ENCODE assay signal across 19 mouse cellular contexts in the genomic region with DNA sequence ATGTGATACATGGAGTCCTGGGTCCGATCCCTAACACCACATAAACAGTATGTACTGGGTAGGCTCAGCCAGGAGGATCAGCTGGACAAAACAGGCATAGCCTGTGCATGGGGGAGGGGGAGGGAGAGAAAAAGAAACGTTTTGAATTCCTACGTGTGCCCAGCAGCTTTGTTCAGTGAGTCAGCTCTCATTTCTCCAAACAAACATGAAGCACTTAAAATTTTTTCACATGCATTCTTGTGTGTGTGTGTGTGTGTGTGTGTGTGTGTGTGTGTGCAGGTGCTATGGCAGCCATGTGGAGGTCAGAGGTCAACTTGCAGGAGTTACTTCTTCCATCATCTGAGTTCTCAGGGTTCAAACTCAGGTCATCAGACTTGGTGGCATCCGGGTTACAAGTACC. TPM values are rescaled to one million over a fixed set of nuclear protein-coding genes. Genes with fewer than 3 reads are reported as not detected.
DNase-seq lines count a peak whose midpoint lies in the region; TF ChIP-seq lines count a peak whose summit lies in the region.
"Had no signal": no experiment of that assay in that cellular context is flagged by ENCODE, and none has a peak within 500 bp of the region (broad histone marks: within the 10 kb centered on the region; RNA-seq: fewer than 3 reads in every experiment).

No protein-coding gene starts in this region.

- H3K27me3 ChIP-seq in kidney, adult 2 months (replicated peaks; ENCODE audit: control insufficient read depth, insufficient read depth, low read length), result no peaks in the 10 kb centered on the region
- H3K27me3 ChIP-seq in midbrain, embryonic 10.5 days (ENCODE audit: low read depth, poor library complexity, severe bottlenecking), result no peaks in the 10 kb centered on the region
- H3K27me3 ChIP-seq: hindbrain, embryonic 15.5 days; limb, embryonic 12.5 days; liver, embryonic 15.5 days had no signal

- H3K36me3 ChIP-seq in kidney, adult 2 months (ENCODE audit: control insufficient read depth, insufficient read depth, low read length), result no peaks in the 10 kb centered on the region
- no peaks in the 10 kb centered on the region for H3K36me3 ChIP-seq in midbrain, embryonic 10.5 days
- H3K36me3 ChIP-seq: forebrain, embryonic 10.5 days; hindbrain, embryonic 15.5 days; limb, embryonic 12.5 days; liver, embryonic 15.5 days had no signal

- TF ChIP-seq POLR2A in kidney, adult 2 months (IDR thresholded peaks at IDR 0.05; ENCODE audit: low read depth, low read length), result no peak

- H3K4me3 ChIP-seq in kidney, adult 2 months (ENCODE audit: insufficient read depth, low read depth, low read length), result no peak overlapping the region
- H3K4me3 ChIP-seq in midbrain, embryonic 10.5 days, result no peak overlapping the region
- H3K4me3 ChIP-seq: forebrain, embryonic 10.5 days; hindbrain, embryonic 15.5 days; limb, embryonic 12.5 days; liver, embryonic 15.5 days; megakaryocyte, embryonic 14.5 days had no signal

- DNase-seq in kidney, adult 2 months, result peak; percentile 5
- DNase-seq in kidney, postnatal 10 days, result no peak
- DNase-seq in fibroblast of lung, adult 2 months (ENCODE audit: low read depth), result peak; percentile 44
- DNase-seq in lung, postnatal 14 days, result peak; percentile 41
- DNase-seq in left cerebral cortex, postnatal 36 days (ENCODE audit: low spot score in 2 of 2), result no peak
- no peak for DNase-seq in midbrain, embryonic 10.5 days (ENCODE audit: low spot score)
- no peak for DNase-seq in cerebellum, postnatal 10 days
- DNase-seq: B cell, adult 2 months; cerebellum, postnatal 14 days; gastrocnemius, postnatal 14 days; kidney, adult 11 months; kidney, postnatal 14 days; right cerebral cortex, adult 18-20 months; thymus, postnatal 14 days had no signal

- intact Hi-C loops in left cerebral cortex, postnatal 36 days (cut with DNase I), result loop anchor here (5.0 kb wide), 2 partner anchors 218 to 488 kb away; no protein-coding TSS in a partner anchor

- H3K27ac ChIP-seq in kidney, adult 2 months (ENCODE audit: insufficient read depth, low read depth, low read length), result no peak overlapping the region
- H3K27ac ChIP-seq in midbrain, embryonic 10.5 days (replicated peaks), result no peak overlapping the region
- H3K27ac ChIP-seq: forebrain, embryonic 10.5 days; hindbrain, embryonic 15.5 days; limb, embryonic 12.5 days; liver, embryonic 15.5 days had no signal

- H3K9me3 ChIP-seq in midbrain, embryonic 10.5 days (replicated peaks), result no peaks in the 10 kb centered on the region
- H3K9me3 ChIP-seq: forebrain, embryonic 10.5 days; hindbrain, embryonic 15.5 days; limb, embryonic 12.5 days; liver, embryonic 15.5 days; megakaryocyte, embryonic 14.5 days had no signal

- H3K4me1 ChIP-seq in kidney, adult 2 months (ENCODE audit: control insufficient read depth, insufficient read depth, low read length), result no peaks in the 10 kb centered on the region
- peaks cover 11% of the 10 kb centered on the region for H3K4me1 ChIP-seq in midbrain, embryonic 10.5 days
- H3K4me1 ChIP-seq: liver, embryonic 15.5 days had no signal

- 45% methylated on average over 4 of the region's 4 CpGs for WGBS in kidney, adult 2 months
- WGBS in midbrain, embryonic 10.5 days, result 80% methylated on average over 4 of the region's 4 CpGs

- no peak for TF ChIP-seq CTCF in kidney, adult 2 months (conservative IDR thresholded peaks at IDR 0.05; ENCODE audit: insufficient read depth, insufficient read length, low read depth, low read length)

RNA-seq across cellular contexts. Expression of a gene that starts 36.3 kb away (rescaled TPM):
- polyA plus RNA-seq in kidney, adult 2 months (2012; rRNA removed), result 8.3 and 8.6 TPM in 2 replicates
- total RNA-seq in left cerebral cortex, postnatal 36 days (2021), result 100 to 1,000 TPM in 1 of 2 experiments, 10 to 100 TPM in 1; 98.6 to 100 TPM
- polyA plus RNA-seq in midbrain, embryonic 10.5 days (2016; fragmentation: Nextera tagmentation; extraction: Ambion mirVana), result 34.5 and 41.0 TPM in 2 replicates

Comparison
In these comparisons a context has a peak if more than half of its experiments do, and no peak if none do; other contexts are left out.
1. DNase-seq: peak in kidney, adult 2 months (single experiment), fibroblast of lung, adult 2 months (single experiment) and lung, postnatal 14 days (single experiment); none in kidney, postnatal 10 days (single experiment), left cerebral cortex, postnatal 36 days (0 of 2), midbrain, embryonic 10.5 days (single experiment) and cerebellum, postnatal 10 days (0 of 2).